Mouse (Mus musculus) midbrain, embryonic 16.5 days (tissue): ENCODE results near the gene Nrsn2. TPM values are rescaled to one million over a fixed set of nuclear protein-coding genes. Genes with fewer than 3 reads are reported as not detected.

ENCODE experiments used
- ATAC-seq: fragments of 200-750 bp; cut with Nextera tagmentation; 2 replicates; pipeline ENCODE4 v1.8.0; 2017; ENCODE audit warnings: moderate TSS enrichment
- H3K27ac ChIP-seq: fragments of 300-500 bp; sonication (generic); 2 replicates; pipeline ENCODE4 v1.5.1; 2014; ENCODE audit warnings: mild to moderate bottlenecking, low read length, mixed read lengths
- H3K27me3 ChIP-seq: fragments of 300-500 bp; sonication (generic); 2 replicates; pipeline ENCODE4 v1.6.1; 2014; ENCODE audit warnings: low read depth, low read length, mixed read lengths; ENCODE audit not compliant: control insufficient read depth, insufficient read depth
- H3K36me3 ChIP-seq: fragments of 300-500 bp; sonication (generic); 2 replicates; pipeline ENCODE4 v1.6.1; 2014; ENCODE audit warnings: mild to moderate bottlenecking, low read length, moderate library complexity, mixed read lengths; ENCODE audit not compliant: control insufficient read depth, insufficient read depth
- H3K4me1 ChIP-seq: fragments of 300-500 bp; sonication (generic); 2 replicates; pipeline ENCODE4 v1.6.1; 2014; ENCODE audit warnings: mild to moderate bottlenecking, low read length, mixed read lengths; ENCODE audit not compliant: control insufficient read depth, insufficient read depth
- H3K4me2 ChIP-seq: fragments of 300-500 bp; sonication (generic); 2 replicates; pipeline ENCODE4 v1.6.1; 2014; ENCODE audit warnings: mild to moderate bottlenecking, low read length, mixed read lengths
- H3K4me3 ChIP-seq: fragments of 300-500 bp; sonication (generic); 2 replicates; pipeline ENCODE4 v1.5.1; 2014; ENCODE audit warnings: low read depth, mild to moderate bottlenecking, low read length, moderate library complexity, mixed read lengths
- H3K9ac ChIP-seq: fragments of 300-500 bp; sonication (generic); 2 replicates; pipeline ENCODE4 v1.6.1; 2014; ENCODE audit warnings: low read depth, low read length, mixed read lengths
- H3K9me3 ChIP-seq: fragments of 300-500 bp; sonication (generic); replicated peaks from 2 replicates; pipeline ENCODE4 v1.6.1; 2014; ENCODE audit warnings: mild to moderate bottlenecking, low read length, mixed read lengths; ENCODE audit not compliant: control insufficient read depth, poor library complexity, severe bottlenecking
- WGBS: fragments of 180-500 bp; shearing (Covaris S2); extraction: QIAGEN DNeasy Blood & Tissue Kit; methylation state at CpG from one replicate; pipeline ENCODE4 v1.1.7; 2014; 5-methylcytosine and 5-hydroxymethylcytosine counted together
- polyA plus RNA-seq: library from polyadenylated mRNA; unstranded; fragments of >200 nt; fragmentation: Nextera tagmentation; extraction: Ambion mirVana; gene quantifications from 2 replicates; pipeline ENCODE4 v1.2.1, GENCODE M21; 2015

The Nrsn2 gene
- polyA plus RNA-seq, 1 experiment from 2014 or later = 64.8 TPM

- H3K27ac ChIP-seq = no peak overlapping the region
- H3K36me3 ChIP-seq = no peaks in the 10 kb centered on the region
- no peaks in the 10 kb centered on the region for H3K9me3 ChIP-seq
- no peak overlapping the region for H3K9ac ChIP-seq
- 89% methylated on average over 22 of the region's 22 CpGs for WGBS
- H3K4me1 ChIP-seq = no peaks in the 10 kb centered on the region
- ATAC-seq = no peak
- H3K27me3 ChIP-seq = no peaks in the 10 kb centered on the region
- no peak overlapping the region for H3K4me3 ChIP-seq
- no peak overlapping the region for H3K4me2 ChIP-seq
These were observed 36.7 kb downstream of the Nrsn2 start for GRCm38 (mm10) chr2:152339631-152340179.

DNA sequence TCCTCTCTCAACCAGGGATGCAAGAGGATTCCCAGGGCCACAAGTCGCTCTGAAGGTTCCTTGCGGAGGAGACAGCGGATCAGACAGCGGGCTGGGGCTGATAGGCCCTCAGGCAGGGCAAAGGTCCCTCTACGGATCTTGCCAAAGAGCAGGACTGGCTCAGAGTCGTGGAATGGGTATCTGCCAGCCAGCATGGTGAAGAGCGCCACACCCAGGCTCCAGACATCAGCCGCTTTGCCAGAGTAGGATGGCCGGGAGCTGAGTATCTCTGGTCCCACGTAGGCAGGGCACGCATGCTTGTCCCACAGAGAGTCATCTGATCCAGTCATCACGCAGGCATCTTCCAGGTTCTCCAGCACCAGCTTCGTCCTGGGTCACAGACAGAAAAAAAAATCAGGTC, 38.1 kb downstream of the Nrsn2 start:
- Histone ChIP-seq H3K36me3 (no peaks in the 10 kb centered on the region), H3K27me3 (no peaks in the 10 kb centered on the region), H3K4me2 (no peak overlapping the region), H3K9ac (no peak overlapping the region), H3K27ac (no peak overlapping the region), H3K4me3 (no peak overlapping the region), H3K4me1 (no peaks in the 10 kb centered on the region), H3K9me3 (no peaks in the 10 kb centered on the region)
- 80% methylated on average over 13 of the region's 13 CpGs for WGBS
- ATAC-seq = no peak

- no peaks in the 10 kb centered on the region for H3K4me1 ChIP-seq
- 87% methylated on average over 11 of the region's 11 CpGs for WGBS
- no peaks in the 10 kb centered on the region for H3K9me3 ChIP-seq
- H3K4me3 ChIP-seq = no peak overlapping the region
- no peaks in the 10 kb centered on the region for H3K27me3 ChIP-seq
- H3K27ac ChIP-seq = no peak overlapping the region
- H3K9ac ChIP-seq = no peak overlapping the region
- ATAC-seq = no peak
- no peaks in the 10 kb centered on the region for H3K36me3 ChIP-seq
- H3K4me2 ChIP-seq = no peak overlapping the region
These were observed 38.7 kb downstream of the Nrsn2 start for GRCm38 (mm10) chr2:152337591-152338212.

DNA sequence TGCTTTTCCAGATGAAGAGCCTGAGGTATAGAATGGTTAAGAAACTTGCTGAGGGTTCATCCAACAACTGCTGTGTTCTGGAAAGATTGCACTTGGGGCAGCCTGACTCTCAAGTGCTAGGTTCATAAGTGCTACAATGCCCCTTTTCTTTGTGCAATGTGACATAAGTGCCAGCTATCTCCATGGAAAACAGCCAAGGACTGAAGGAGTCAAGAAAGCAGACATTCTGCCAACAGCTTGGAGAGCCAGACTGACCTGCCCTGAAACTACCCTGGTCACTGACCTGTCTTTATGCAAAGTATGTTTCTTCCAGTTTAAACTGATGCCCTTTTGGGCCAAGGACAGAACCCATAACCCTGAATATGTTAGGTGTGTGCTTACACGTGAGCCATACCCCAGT, 39.6 kb downstream of the Nrsn2 start:
- Histone ChIP-seq H3K9me3 (no peaks in the 10 kb centered on the region), H3K27ac (no peak overlapping the region), H3K9ac (no peak overlapping the region), H3K4me2 (no peak overlapping the region), H3K27me3 (no peaks in the 10 kb centered on the region), H3K4me1 (no peaks in the 10 kb centered on the region), H3K36me3 (no peaks in the 10 kb centered on the region), H3K4me3 (no peak overlapping the region)
- 66% methylated on average over 1 of the region's 1 CpGs for WGBS
- no peak for ATAC-seq

DNA sequence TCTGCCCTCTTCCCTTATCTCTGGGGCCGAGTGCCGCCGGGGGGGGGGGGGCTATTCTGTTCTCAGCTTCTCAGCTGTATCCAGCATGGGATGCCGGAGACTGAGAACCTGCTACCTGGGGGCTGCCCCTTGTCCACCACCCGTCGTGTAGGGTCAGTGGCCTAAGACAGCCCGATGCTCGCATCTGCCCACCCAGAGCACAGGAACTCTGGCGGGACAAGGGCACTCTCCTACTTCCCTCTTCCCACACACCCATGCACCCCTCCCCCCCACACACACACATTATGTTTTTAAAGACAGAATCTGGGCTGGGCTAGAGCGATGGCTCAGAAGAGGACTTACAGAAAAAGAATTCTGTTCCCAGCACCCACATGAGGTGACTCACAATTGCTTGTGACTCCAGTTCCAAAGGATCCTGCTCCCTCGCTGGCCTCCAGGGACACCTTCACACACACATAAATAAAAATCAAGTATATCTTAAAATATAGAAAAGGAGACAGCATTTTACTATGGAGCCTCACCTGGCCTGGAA, 41.1 kb downstream of the Nrsn2 start:
- Histone ChIP-seq H3K4me3 (no peak overlapping the region), H3K27ac (no peak overlapping the region), H3K4me1 (peaks cover 13% of the 10 kb centered on the region), H3K9ac (no peak overlapping the region), H3K4me2 (no peak overlapping the region), H3K27me3 (no peaks in the 10 kb centered on the region), H3K36me3 (no peaks in the 10 kb centered on the region), H3K9me3 (no peaks in the 10 kb centered on the region)
- ATAC-seq = no peak
- 42% methylated on average over 11 of the region's 11 CpGs for WGBS

DNA sequence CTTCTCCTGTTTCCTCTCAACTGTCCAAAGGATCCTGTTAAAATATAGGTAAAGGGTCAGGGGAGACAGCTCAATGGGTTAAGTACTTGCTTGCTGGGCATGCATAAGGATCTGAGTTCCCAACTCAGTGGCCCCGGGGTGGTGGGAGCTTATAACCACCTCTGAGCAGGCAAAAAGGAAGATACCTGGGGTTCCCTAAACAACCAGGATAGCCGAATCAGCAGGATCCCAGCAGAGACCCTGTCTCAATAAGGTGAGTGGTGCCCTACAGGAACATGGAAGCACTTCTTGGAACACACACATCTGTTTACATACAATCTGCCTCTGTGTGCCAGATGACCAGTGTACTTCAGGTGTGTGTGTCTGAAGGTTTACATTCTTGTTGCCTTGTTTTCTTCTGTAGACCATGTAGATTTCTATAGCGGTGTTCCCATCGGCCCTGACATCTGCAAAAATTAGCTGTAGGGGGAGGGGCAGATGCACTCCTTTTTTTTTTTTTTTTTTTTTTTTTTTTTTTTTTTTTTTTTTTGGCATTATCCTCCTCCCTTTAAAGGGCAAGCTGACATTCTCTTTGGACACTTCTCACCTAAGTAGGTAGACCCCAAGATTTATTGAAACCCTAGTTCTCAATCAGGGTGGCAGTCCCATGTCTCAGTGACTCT, 43.0 kb downstream of the Nrsn2 start:
- WGBS = 83% methylated on average over 4 of the region's 4 CpGs
- no peak for ATAC-seq
- no peak overlapping the region for H3K27ac ChIP-seq
- H3K27me3 ChIP-seq = no peaks in the 10 kb centered on the region
- H3K36me3 ChIP-seq = peaks cover 2% of the 10 kb centered on the region; the same call in 1 of the 2 replicates
- no peaks in the 10 kb centered on the region for H3K9me3 ChIP-seq
- peaks cover 18% of the 10 kb centered on the region for H3K4me1 ChIP-seq
- H3K4me3 ChIP-seq = no peak overlapping the region
- no peak overlapping the region for H3K9ac ChIP-seq
- no peak overlapping the region for H3K4me2 ChIP-seq

GRCm38 (mm10) chr2:152332101-152332825, 44.2 kb downstream of the Nrsn2 start, which contains the start of gene Rbck1:
TSS of gene Rbck1 (minus strand) at chr2:152332653.
- peak within 1 kb of the TSS; percentile 85 for H3K27ac ChIP-seq
- H3K4me3 ChIP-seq = peak within 1 kb of the TSS; percentile 65
- peaks cover 18% of the 10 kb centered on the region for H3K4me1 ChIP-seq
- no peaks in the 10 kb centered on the region for H3K27me3 ChIP-seq
- H3K36me3 ChIP-seq = peaks cover 2% of the 10 kb centered on the region; the same call in 1 of the 2 replicates
- H3K9ac ChIP-seq = peak within 1 kb of the TSS; percentile 74
- peak within 1 kb of the TSS; percentile 84 for H3K4me2 ChIP-seq
- no peaks in the 10 kb centered on the region for H3K9me3 ChIP-seq
- ATAC-seq = peak; percentile 95
- under 1% methylated on average over 45 of the region's 54 CpGs for WGBS

DNA sequence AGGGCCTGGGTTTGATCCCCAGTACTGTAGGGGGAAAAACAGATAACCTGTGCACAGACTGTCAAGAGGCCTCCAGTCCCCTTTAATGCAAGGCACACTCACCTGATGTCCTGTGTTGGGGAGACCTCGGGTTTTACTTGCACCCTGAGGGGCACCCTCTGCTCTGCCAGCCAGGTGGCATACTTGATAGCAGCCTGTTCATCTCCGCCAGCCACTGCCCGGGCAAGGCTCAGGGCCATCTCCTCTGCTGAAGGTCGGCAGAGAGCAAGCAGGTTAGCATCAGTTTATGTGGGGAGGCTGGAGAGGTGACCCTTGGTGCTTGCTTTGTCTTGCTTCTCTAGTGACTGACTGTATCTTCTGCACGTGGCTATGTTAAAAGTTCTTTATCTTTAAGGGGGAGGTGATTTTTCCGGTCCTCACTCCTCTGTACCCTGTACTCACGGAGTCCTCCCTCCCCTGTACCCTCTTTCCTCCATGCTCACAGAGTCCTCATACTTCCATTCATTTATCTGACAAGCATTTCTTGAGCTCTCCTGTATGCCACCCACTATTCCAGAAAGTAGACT, 45.5 kb downstream of the Nrsn2 start:
- no peak for ATAC-seq
- 70% methylated on average over 7 of the region's 7 CpGs for WGBS
- H3K36me3 ChIP-seq = peaks cover 11% of the 10 kb centered on the region; the same call in 1 of the 2 replicates

More for the DNA sequence above, 45.5 kb downstream of the Nrsn2 start:
- Histone ChIP-seq H3K9ac (no peak overlapping the region), H3K4me3 (no peak overlapping the region; the same call in 1 of the 2 replicates), H3K4me1 (peaks cover 18% of the 10 kb centered on the region), H3K27me3 (no peaks in the 10 kb centered on the region), H3K4me2 (peak overlapping the region; percentile 84), H3K9me3 (no peaks in the 10 kb centered on the region), H3K27ac (no peak overlapping the region)
